Mouse (Mus musculus) spleen, adult 2 months (tissue): ENCODE measurements around the gene Dlec1. TPM values are rescaled to one million over a fixed set of nuclear protein-coding genes. Genes with fewer than 3 reads are reported as not detected.

ENCODE experiments used
- DNase-seq, 2 experiments: peaks; one replicate each; pipeline versions ENCODE4 v3.0.0 to v3.0.0-alpha.2; 2012 to 2021; ENCODE audit warnings: low spot score in 2 of 2, low read depth in 1 of 2
- H3K27ac ChIP-seq: fragments of 200-500 bp; 2 replicates; pipeline ENCODE4 v1.5.1; 2012; ENCODE audit warnings: low read length, inconsistent platforms; ENCODE audit not compliant: insufficient read depth
- H3K27me3 ChIP-seq: fragments of 200-500 bp; 2 replicates; pipeline ENCODE4 v1.6.1; 2012; ENCODE audit warnings: mild to moderate bottlenecking, moderate library complexity, low read length, inconsistent platforms; ENCODE audit not compliant: control insufficient read depth, insufficient read depth
- H3K36me3 ChIP-seq: fragments of 200-500 bp; 2 replicates; pipeline ENCODE4 v1.6.1; 2012; ENCODE audit warnings: mild to moderate bottlenecking, low read length, inconsistent platforms; ENCODE audit not compliant: control insufficient read depth, insufficient read depth
- H3K4me1 ChIP-seq: fragments of 200-500 bp; 2 replicates; pipeline ENCODE4 v1.6.1; 2011; ENCODE audit warnings: inconsistent platforms; ENCODE audit not compliant: control insufficient read depth, insufficient read depth, insufficient read length
- H3K4me3 ChIP-seq: fragments of 200-500 bp; 2 replicates; pipeline ENCODE4 v1.5.1; 2011; ENCODE audit warnings: mild to moderate bottlenecking, inconsistent platforms; ENCODE audit not compliant: insufficient read depth, insufficient read length; ENCODE audit errors: extremely low read depth
- CTCF ChIP-seq: fragments of 200-500 bp; IDR thresholded peaks from 2 replicates; pipeline ENCODE4 v1.5.1; 2011; ENCODE audit warnings: mild to moderate bottlenecking, inconsistent platforms; ENCODE audit not compliant: insufficient read depth, insufficient read length, insufficient replicate concordance; ENCODE audit errors: extremely low read depth
- POLR2A ChIP-seq: fragments of 200-500 bp; IDR thresholded peaks from 2 replicates; pipeline ENCODE4 v1.6.1; 2011; ENCODE audit warnings: low read depth, low read length, inconsistent platforms
- WGBS: fragments of 180-500 bp; shearing (Covaris S2); methylation state at CpG from one replicate; pipeline ENCODE4 v1.1.7; 2018; 5-methylcytosine and 5-hydroxymethylcytosine counted together
- polyA plus RNA-seq: library from polyadenylated mRNA; depleted of rRNA; stranded (reverse); fragments of >200 nt; gene quantifications from 2 replicates; pipeline ENCODE4 v1.2.3, GENCODE M21; 2012

Dlec1 gene
- polyA plus RNA-seq, 1 experiment, result 0.65 TPM

- Histone ChIP-seq H3K27ac (no peak overlapping the region), H3K27me3 (no peaks in the 10 kb centered on the region), H3K4me1 (no peaks in the 10 kb centered on the region), H3K4me3 (no peak overlapping the region), H3K36me3 (no peaks in the 10 kb centered on the region)
- no peak for TF ChIP-seq CTCF
- no peak for TF ChIP-seq POLR2A
- 87% methylated on average over 5 of the region's 5 CpGs for WGBS
- DNase-seq, result no peak
Observed at GRCm38 (mm10) chr9:119080040-119080675, 22.1 kb upstream of the Dlec1 start.

- no peak overlapping the region for H3K4me3 ChIP-seq
- DNase-seq, result no peak
- H3K36me3 ChIP-seq, result no peaks in the 10 kb centered on the region
- no peak overlapping the region for H3K27ac ChIP-seq
- 83% methylated on average over 8 of the region's 8 CpGs for WGBS
- H3K4me1 ChIP-seq, result no peaks in the 10 kb centered on the region
- H3K27me3 ChIP-seq, result no peaks in the 10 kb centered on the region
- TF ChIP-seq CTCF, result no peak
- TF ChIP-seq POLR2A, result no peak
Observed at GRCm38 (mm10) chr9:119082039-119082438, 20.2 kb upstream of the Dlec1 start.

- TF ChIP-seq CTCF, result no peak
- TF ChIP-seq POLR2A, result no peak
- no peaks in the 10 kb centered on the region for H3K36me3 ChIP-seq
- no peak for DNase-seq
- WGBS, result 78% methylated on average over 7 of the region's 7 CpGs
- no peaks in the 10 kb centered on the region for H3K27me3 ChIP-seq
- H3K4me3 ChIP-seq, result no peak overlapping the region
- no peak overlapping the region for H3K27ac ChIP-seq
- no peaks in the 10 kb centered on the region for H3K4me1 ChIP-seq
Observed at GRCm38 (mm10) chr9:119082656-119083430, 19.4 kb upstream of the Dlec1 start.

GRCm38 (mm10) chr9:119083966-119084365 lies 18.3 kb upstream of the Dlec1 start:
- Histone ChIP-seq H3K27ac (no peak overlapping the region), H3K4me3 (no peak overlapping the region), H3K4me1 (no peaks in the 10 kb centered on the region), H3K36me3 (no peaks in the 10 kb centered on the region), H3K27me3 (no peaks in the 10 kb centered on the region)
- TF ChIP-seq POLR2A, result no peak
- no peak for TF ChIP-seq CTCF
- no peak for DNase-seq
- WGBS, result 88% methylated on average over 10 of the region's 10 CpGs

- TF ChIP-seq POLR2A (no peak), CTCF (no peak)
- WGBS, result 70% methylated on average over 1 of the region's 1 CpGs
- no peak overlapping the region for H3K4me3 ChIP-seq
- no peaks in the 10 kb centered on the region for H3K4me1 ChIP-seq
- H3K27ac ChIP-seq, result no peak overlapping the region
- DNase-seq, result no peak
- no peaks in the 10 kb centered on the region; the same call in 1 of the 2 replicates for H3K27me3 ChIP-seq
- H3K36me3 ChIP-seq, result no peaks in the 10 kb centered on the region
Observed at GRCm38 (mm10) chr9:119086451-119086850, 15.8 kb upstream of the Dlec1 start.

- H3K27ac ChIP-seq, result no peak overlapping the region
- H3K4me1 ChIP-seq, result no peaks in the 10 kb centered on the region
- 76% methylated on average over 5 of the region's 5 CpGs for WGBS
- no peak overlapping the region for H3K4me3 ChIP-seq
- no peak for DNase-seq
- H3K36me3 ChIP-seq, result no peaks in the 10 kb centered on the region
- H3K27me3 ChIP-seq, result no peaks in the 10 kb centered on the region; the same call in 1 of the 2 replicates
- TF ChIP-seq CTCF (no peak), POLR2A (no peak)
Observed at GRCm38 (mm10) chr9:119087309-119087708, 15.0 kb upstream of the Dlec1 start.
